Mouse (Mus musculus): Measurements from ENCODE around the gene Hspb11. TPM values are rescaled to one million over a fixed set of nuclear protein-coding genes. Genes with fewer than 3 reads are reported as not detected.

Hspb11 gene
- polyA plus RNA-seq, 2 experiments: 31.5 to 51.0 TPM

DNA sequence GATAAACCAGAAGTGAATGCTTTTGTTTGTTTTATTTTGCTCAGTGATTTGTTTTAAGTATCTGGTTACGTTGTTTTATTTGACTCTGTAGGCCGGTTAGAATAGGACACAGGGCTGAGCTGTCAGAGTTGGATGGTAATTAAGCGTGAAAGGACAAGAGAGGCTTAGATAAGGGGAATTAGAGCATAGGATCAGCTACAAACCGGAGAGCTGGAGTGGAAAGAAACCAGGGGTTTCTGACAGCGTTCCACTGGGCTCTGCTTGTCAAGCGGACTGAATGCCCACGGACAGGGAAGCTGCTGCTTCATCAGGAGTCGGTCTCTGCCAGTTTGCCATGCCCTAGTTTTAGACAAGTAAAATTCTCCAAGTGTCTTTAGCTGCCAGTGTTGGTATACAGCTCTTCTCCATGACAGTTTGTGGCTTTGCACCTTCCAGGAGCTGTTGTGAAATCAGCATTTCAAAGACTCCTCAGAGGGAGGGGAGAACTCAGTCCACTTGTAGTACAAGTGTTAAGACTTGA lies 24.9 kb downstream of the Hspb11 start:
- H3K27ac ChIP-seq (replicated peaks; ENCODE audit: low read depth, low read length): no peak overlapping the region
- no peak overlapping the region for H3K4me3 ChIP-seq (replicated peaks; ENCODE audit: low read length)
- ATAC-seq (ENCODE audit: low FRiP score, low read depth): no peak
- no peak overlapping the region for H3K4me2 ChIP-seq (replicated peaks; ENCODE audit: low read depth, low read length, severe bottlenecking)
- 38% methylated on average over 8 of the region's 8 CpGs for WGBS
- TF ChIP-seq POLR2A (IDR thresholded peaks at IDR 0.05; ENCODE audit: borderline replicate concordance, extremely low read depth, insufficient read depth, insufficient read length): no peak
- no peak overlapping the region for H3K9ac ChIP-seq (ENCODE audit: low read depth, low read length, severe bottlenecking)
- peaks cover 23% of the 10 kb centered on the region for H3K36me3 ChIP-seq (ENCODE audit: control insufficient read depth, insufficient read depth, low read length)
- no peaks in the 10 kb centered on the region for H3K9me3 ChIP-seq (ENCODE audit: control insufficient read depth, low read length)
- H3K27me3 ChIP-seq (ENCODE audit: control insufficient read depth, insufficient read depth, low read length): no peaks in the 10 kb centered on the region
- DNase-seq (ENCODE audit: low spot score): no peak
- peaks cover 3% of the 10 kb centered on the region; the same call in 1 of the 2 replicates for H3K4me1 ChIP-seq (ENCODE audit: control insufficient read depth, insufficient read depth, low read length)

DNA sequence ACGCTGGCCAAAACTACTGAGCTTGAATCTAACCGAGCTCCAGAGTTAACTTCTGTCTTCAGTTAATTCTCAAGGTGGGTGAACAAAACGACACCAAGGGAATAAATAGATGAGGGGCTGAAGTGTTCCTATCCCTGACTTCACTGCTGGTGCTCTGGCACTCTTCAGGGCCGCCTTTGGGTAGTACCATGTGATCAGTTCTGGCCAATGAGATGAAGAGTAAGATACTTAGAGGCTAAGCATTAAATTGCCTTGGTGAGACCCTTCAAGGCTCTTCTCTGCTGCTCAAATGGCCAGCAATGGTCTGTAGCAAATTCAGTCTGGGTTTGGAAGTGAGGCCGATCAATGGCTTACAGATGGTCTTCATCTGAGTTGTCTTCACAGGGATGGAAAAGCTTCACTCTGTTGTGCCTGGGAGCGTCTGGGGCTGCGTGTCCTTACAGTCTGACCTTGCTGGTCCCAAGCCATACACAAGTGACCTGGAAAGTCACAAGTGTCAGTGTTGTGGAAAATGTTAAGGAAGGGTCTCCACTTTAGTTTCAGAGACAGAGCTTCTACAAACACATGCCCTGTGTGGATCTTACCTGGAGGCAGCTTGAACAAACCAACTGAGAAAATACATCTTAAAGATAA lies 27.6 kb downstream of the Hspb11 start:
- peaks cover 18% of the 10 kb centered on the region for H3K36me3 ChIP-seq (ENCODE audit: control insufficient read depth, insufficient read depth, low read length)
- no peak for ATAC-seq (ENCODE audit: low FRiP score, low read depth)

DNA sequence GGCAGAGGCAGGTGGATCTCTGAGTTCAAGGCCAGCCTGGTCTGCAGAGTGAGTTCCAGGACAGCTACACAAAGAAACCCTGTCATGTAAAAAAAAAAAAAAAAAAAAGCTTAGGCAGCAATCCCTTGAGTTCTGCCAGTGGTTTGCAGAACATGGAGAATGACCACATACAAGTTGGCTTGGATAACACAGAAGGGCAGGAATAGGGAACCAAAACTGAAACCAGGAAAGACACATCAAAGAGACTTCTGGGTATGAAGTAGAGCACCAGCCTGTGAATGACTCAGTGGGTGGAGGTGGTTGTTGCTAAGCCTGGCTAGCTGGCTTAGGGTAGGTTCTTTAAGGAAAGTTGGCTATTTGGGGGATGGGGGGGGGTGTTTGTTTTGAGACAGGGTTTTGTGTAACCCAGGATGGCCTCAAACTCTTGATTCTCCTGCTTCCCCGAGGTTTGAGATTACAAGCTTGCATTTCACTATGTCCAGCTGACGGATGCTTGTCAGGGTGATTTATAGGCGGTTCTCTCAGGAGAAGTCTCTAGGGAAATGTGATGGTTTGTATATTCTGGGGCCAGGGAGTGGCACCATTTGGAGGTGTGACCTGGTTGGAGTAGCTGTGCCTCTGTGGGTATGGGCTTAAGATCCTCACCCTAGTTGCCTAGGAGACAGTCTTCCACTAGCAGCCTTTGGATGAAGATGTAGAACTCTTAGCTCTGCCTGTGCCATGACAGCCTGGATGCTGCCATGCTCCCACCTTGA lies 32.2 kb downstream of the Hspb11 start:
- H3K4me3 ChIP-seq (replicated peaks; ENCODE audit: low read length): no peak overlapping the region
- no peak for ATAC-seq (ENCODE audit: low FRiP score, low read depth)
- peaks cover 4% of the 10 kb centered on the region for H3K36me3 ChIP-seq (ENCODE audit: control insufficient read depth, insufficient read depth, low read length)
- no peak overlapping the region for H3K27ac ChIP-seq (replicated peaks; ENCODE audit: low read depth, low read length)
- H3K4me2 ChIP-seq (replicated peaks; ENCODE audit: low read depth, low read length, severe bottlenecking): no peak overlapping the region
- no peaks in the 10 kb centered on the region for H3K4me1 ChIP-seq (ENCODE audit: control insufficient read depth, insufficient read depth, low read length)
- no peaks in the 10 kb centered on the region for H3K27me3 ChIP-seq (ENCODE audit: control insufficient read depth, insufficient read depth, low read length)
- no peak overlapping the region for H3K9ac ChIP-seq (ENCODE audit: low read depth, low read length, severe bottlenecking)
- WGBS: 65% methylated on average over 3 of the region's 3 CpGs
- DNase-seq (ENCODE audit: low spot score): no peak
- no peaks in the 10 kb centered on the region for H3K9me3 ChIP-seq (ENCODE audit: control insufficient read depth, low read length)
- TF ChIP-seq POLR2A (IDR thresholded peaks at IDR 0.05; ENCODE audit: borderline replicate concordance, extremely low read depth, insufficient read depth, insufficient read length): no peak

More for the DNA sequence above, 27.6 kb downstream of the Hspb11 start:
- Histone ChIP-seq H3K4me2 (replicated peaks; ENCODE audit: low read depth, low read length, severe bottlenecking) (no peak overlapping the region), H3K9ac (ENCODE audit: low read depth, low read length, severe bottlenecking) (no peak overlapping the region), H3K27ac (replicated peaks; ENCODE audit: low read depth, low read length) (no peak overlapping the region), H3K4me1 (ENCODE audit: control insufficient read depth, insufficient read depth, low read length) (no peaks in the 10 kb centered on the region), H3K27me3 (ENCODE audit: control insufficient read depth, insufficient read depth, low read length) (no peaks in the 10 kb centered on the region), H3K4me3 (replicated peaks; ENCODE audit: low read length) (no peak overlapping the region), H3K9me3 (ENCODE audit: control insufficient read depth, low read length) (no peaks in the 10 kb centered on the region)
- WGBS: 80% methylated on average over 7 of the region's 7 CpGs
- DNase-seq (ENCODE audit: low spot score): no peak
- TF ChIP-seq POLR2A (IDR thresholded peaks at IDR 0.05; ENCODE audit: borderline replicate concordance, extremely low read depth, insufficient read depth, insufficient read length): no peak

DNA sequence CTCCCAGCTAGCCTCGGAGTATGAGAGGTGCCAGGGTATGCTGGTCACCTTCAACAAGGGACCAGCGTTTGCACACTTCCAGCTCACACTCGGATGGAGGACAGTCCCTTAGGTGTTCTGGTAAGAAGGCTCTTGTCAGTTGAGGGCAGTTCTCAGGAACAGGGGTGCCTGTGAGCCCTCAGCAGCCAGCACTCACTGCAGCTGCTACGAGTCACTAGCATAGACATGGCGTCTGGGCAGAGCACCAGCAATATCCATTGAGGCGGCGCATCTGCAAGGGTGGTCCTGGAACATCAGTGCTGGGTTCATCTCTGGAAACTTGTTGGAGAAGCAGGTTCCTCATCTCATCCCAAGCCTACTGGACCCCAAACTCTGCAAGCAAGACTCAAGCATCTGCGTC lies 33.0 kb downstream of the Hspb11 start:
- no peak for TF ChIP-seq POLR2A (IDR thresholded peaks at IDR 0.05; ENCODE audit: borderline replicate concordance, extremely low read depth, insufficient read depth, insufficient read length)
- ATAC-seq (ENCODE audit: low FRiP score, low read depth) (no peak), DNase-seq (ENCODE audit: low spot score) (no peak)
- Histone ChIP-seq H3K4me3 (replicated peaks; ENCODE audit: low read length) (no peak overlapping the region), H3K36me3 (ENCODE audit: control insufficient read depth, insufficient read depth, low read length) (0 out of 2 replicates have a peak, but pooled peaks cover 2% of the 10 kb centered on the region), H3K27me3 (ENCODE audit: control insufficient read depth, insufficient read depth, low read length) (no peaks in the 10 kb centered on the region), H3K9ac (ENCODE audit: low read depth, low read length, severe bottlenecking) (no peak overlapping the region), H3K27ac (replicated peaks; ENCODE audit: low read depth, low read length) (no peak overlapping the region), H3K4me2 (replicated peaks; ENCODE audit: low read depth, low read length, severe bottlenecking) (no peak overlapping the region), H3K4me1 (ENCODE audit: control insufficient read depth, insufficient read depth, low read length) (no peaks in the 10 kb centered on the region), H3K9me3 (ENCODE audit: control insufficient read depth, low read length) (no peaks in the 10 kb centered on the region)
- whole genome bisulfite sequencing: 93% methylated on average over 8 of the region's 8 CpGs

DNA sequence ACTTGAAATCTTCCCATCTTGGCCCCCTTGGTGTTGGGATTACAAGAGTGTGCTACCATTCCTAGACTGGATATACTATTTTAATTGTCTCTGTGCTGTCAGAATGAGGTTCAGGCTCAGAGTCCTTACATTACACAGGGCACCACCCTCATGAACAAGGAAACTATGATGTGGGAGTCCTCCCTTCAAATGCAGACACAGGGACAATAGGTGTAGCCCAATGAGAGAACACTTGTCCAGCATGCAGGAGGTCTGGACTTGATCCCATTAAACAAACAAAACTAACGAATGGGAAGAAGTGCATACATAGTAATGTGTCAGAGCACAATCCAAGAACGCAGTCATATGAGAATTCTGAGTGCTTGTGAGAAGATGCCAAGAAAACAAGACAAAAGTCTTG lies 34.1 kb downstream of the Hspb11 start:
- Histone ChIP-seq H3K4me2 (replicated peaks; ENCODE audit: low read depth, low read length, severe bottlenecking) (no peak overlapping the region), H3K9ac (ENCODE audit: low read depth, low read length, severe bottlenecking) (no peak overlapping the region), H3K4me3 (replicated peaks; ENCODE audit: low read length) (no peak overlapping the region), H3K9me3 (ENCODE audit: control insufficient read depth, low read length) (no peaks in the 10 kb centered on the region), H3K36me3 (ENCODE audit: control insufficient read depth, insufficient read depth, low read length) (no peaks in the 10 kb centered on the region), H3K27ac (replicated peaks; ENCODE audit: low read depth, low read length) (no peak overlapping the region), H3K27me3 (ENCODE audit: control insufficient read depth, insufficient read depth, low read length) (no peaks in the 10 kb centered on the region), H3K4me1 (ENCODE audit: control insufficient read depth, insufficient read depth, low read length) (no peaks in the 10 kb centered on the region)
- no peak for DNase-seq (ENCODE audit: low spot score)
- no peak for TF ChIP-seq POLR2A (IDR thresholded peaks at IDR 0.05; ENCODE audit: borderline replicate concordance, extremely low read depth, insufficient read depth, insufficient read length)
- no peak for ATAC-seq (ENCODE audit: low FRiP score, low read depth)
- WGBS: 87% methylated on average over 2 of the region's 2 CpGs
